Mouse (Mus musculus) bone marrow macrophage, adult 2 months (primary cell): ENCODE measurements around the gene Gpr183.

ENCODE experiments used
- CTCF ChIP-seq: IDR thresholded peaks from 2 replicates; pipeline ENCODE4 v1.5.1; 2012; ENCODE audit warnings: low read depth, mild to moderate bottlenecking, low read length, moderate library complexity
- POLR2A ChIP-seq: IDR thresholded peaks from 2 replicates; pipeline ENCODE4 v1.6.1; 2012; ENCODE audit warnings: mild to moderate bottlenecking, low read depth, low read length, borderline replicate concordance

DNA sequence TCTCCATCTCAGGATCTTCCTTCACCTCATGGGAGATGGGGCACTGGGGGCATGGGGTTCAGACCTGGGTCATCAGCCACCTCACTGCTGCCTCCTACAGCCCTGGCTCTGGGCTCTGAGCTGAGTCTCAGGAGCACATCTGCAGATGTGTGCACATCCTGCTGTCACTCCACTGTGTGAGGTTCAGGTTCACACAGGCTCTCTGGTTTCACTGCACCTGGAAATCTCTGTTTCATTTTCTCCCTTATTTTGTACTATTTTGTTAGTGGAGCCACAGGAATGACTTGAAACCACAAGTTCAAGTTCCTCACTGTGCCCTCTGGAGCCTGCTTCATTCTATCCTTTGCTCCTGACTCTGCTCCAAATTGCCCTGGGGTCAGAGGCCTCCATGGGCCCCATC, 26.9 kb upstream of the Gpr183 start:
- TF ChIP-seq CTCF (no peak), POLR2A (no peak)
